Mouse (Mus musculus): Measurements from ENCODE around the gene Nrg4.

Nrg4 gene

DNA sequence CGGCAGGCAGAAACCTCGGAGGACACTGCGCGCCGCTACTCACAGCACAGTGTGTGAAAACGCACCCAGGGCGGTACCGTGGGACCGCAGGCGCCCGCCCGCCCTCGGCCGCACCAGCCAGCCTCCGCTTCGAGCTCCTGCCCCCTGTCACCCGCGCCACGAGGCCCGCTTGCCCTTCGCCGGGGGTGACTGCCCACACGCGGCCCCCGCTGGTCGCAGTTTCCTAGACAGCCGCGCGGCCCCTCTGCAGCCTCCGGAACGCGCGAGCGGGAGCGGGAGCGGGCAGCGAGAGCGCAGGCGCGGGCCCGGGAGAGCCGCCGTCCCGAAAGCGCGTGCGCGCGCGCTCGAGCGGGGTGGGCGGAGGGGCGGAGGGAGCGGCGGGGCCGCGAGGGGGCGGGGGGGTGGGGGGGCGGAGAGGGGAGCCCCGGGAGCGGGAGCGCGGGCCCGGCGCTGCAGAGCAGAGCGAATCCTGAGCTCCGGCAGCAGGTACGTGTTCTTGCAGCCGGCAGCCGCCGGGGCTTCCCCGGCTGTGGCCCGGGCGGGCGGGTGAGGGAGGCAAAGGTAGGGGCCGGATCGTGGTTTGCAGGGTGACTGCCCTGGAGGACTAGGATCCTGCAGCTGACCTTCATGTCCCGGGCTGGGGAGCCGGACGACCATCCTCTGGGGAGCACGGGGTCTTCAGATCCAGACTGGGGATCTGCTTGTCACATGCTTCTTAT is at the start of gene Nrg4, which contains the start of gene Tmem266:
Gene Nrg4 (minus strand): TSS at position 330 of the 719 bp plus-strand sequence.
Gene Tmem266 (plus strand): TSS at position 399 of the 719 bp plus-strand sequence.
- DNase-seq (ENCODE audit: low spot score): peak; percentile 83

DNA sequence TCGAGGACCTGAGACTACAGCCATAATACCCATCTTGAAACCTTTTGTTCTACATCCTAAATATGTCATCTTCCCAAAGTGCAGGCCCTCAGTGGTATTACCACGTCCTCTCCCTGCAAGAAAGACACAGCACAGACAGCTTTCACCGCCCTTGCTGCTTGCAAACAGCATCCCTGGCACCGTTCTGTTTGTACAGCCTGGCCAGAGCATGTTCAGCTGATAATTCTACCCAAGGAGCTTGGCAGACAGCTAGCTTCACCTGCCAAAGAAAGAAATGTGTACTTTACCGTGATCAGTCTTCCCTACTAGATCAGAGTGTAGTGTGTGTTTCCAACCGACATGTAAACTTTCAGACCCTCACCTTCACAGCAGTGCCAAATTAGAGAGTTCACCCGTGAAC is 45.3 kb upstream of the Nrg4 start:
- DNase-seq (ENCODE audit: low spot score): no peak

DNA sequence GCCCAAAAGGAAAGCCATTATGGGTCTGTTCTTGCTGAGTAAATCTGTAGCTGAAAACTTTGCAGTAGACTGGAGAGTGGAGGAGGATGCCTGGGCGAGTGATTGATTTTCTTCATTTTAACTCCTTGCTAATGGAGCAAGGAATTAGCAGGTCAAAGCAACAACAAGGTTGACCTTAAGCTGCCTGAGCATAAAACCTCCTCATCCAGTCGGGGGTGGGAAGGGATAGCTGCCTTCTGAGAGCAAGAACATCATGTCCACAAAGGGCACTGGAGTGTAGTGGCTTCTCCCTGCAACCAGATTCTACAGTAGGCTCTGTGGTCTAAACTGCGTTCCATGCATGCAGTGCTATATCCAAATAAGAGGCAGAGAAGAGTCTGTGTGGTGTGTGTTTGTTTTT is 41.4 kb upstream of the Nrg4 start:
- DNase-seq (ENCODE audit: low spot score): no peak

DNA sequence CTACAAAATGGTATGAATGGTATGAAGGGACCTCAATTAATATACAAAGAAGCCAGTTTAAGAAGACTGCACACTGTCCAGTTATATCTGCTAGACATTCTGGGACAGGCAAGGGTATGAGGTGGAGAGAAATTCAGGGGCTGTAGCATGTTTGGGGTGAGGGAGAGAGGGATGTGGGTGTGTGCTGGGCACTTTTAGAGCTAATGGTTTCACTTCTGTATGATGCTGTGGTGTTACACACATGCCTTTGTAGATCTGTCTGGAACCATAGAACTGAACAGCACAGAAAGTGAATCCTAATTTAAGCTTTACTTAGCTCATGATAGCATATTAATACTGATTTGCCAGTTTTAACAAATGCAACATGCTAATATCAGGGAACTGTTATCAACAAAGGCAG is 37.1 kb upstream of the Nrg4 start:
- DNase-seq (ENCODE audit: low spot score): no peak

DNA sequence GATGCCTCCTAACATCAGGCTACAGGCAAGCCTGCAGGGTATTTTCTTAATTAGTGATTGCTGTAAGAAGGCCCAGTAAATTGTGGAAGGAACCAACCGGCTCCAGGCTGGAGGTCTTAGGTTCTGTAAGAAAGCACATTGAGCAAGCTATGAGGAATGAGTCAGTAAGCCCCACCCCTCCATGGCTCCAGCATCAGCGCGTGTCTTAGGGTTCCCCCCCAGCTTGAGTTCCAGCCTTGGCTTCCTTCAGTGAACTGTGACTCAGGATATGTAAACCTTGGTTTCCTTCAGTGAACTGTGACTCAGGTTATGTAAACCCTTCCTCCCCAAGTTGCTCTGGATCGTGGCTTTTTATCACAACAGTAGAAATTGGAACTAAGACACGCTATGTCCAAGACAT is 35.3 kb upstream of the Nrg4 start:
- no peak for DNase-seq (ENCODE audit: low spot score)

DNA sequence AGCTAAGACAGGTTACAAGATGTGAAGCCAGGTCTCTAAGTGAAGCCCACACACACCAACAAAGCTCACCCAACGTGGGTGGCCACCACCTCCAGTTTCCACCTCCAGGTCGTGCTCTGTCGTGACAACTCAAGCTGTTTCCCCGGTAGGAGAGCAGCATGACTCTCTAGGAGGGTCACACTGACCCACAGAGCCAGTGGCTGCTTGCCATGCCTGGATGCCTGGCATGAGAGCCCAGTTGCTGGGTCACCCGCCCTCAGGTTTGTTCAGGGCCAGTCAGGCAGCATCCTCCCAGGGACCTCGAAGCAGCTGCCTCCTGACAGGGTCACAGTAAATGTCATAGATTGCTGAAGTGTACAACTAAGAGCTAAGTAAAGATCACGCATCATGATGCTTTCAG is 34.2 kb upstream of the Nrg4 start:
- no peak for DNase-seq (ENCODE audit: low spot score)

DNA sequence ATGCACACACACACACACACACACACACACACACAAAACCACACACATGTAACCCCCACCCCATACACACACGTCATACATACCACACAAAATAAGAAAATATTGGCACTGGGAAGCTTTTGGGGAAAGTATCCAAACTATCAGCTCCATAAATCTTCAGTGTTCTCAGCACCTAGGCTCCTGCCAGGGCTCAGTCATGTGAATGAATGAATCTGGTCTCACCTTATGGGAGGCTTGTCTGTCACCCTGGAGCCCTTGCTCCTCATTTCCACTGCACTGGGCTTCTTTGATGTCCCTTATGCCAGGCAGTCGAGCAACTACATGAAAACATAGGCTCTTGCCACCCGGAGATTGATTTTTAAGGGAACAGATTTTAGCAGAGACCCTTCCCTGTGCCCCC is 33.7 kb upstream of the Nrg4 start:
- DNase-seq (ENCODE audit: low spot score): no peak

DNA sequence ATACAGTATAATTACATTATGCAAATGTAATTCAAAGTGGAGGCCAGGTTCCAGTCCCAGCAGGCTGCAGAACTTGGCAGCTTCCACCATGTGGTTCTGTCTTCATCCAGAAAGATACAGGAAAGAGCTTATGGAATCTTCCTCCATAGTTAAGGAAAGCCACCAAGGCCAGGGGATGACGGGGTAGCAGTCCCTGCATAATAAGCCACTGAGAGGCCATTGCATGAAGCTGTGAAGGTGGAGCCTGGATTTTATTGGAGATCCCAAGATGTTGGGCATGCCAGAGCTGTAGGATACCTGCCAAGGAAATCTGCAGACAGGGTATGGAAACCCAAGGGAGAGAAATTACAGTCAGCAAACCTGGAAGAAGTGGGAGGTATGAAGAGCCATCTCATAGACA is 30.5 kb upstream of the Nrg4 start:
- DNase-seq (ENCODE audit: low spot score): no peak

DNA sequence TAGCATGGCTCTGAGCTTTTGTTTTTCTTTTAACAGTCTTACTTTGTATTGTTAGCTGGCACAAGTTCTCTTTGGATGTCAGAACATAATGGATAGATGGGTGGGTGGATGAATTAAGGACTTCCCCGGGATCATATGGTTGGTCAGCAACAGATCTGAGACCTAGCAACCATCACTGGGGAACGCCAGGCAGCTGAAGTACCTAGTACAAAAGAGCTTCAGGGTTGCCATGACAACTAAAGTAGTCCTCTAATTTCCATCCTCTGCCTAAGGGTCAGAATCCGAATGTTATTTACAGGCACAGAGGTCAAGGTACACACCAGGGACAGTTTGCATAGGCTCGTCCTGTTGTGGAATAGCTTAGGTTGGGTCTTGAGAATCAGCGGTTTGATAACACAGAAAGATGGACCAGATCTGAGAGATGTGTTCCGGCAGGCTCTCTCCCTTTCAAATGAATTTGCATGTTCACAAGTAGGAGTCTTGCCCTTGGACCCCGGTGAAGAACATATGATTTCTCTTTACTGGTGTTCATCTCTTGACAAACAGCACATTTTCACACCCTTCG is 28.7 kb upstream of the Nrg4 start:
- no peak for DNase-seq (ENCODE audit: low spot score)

DNA sequence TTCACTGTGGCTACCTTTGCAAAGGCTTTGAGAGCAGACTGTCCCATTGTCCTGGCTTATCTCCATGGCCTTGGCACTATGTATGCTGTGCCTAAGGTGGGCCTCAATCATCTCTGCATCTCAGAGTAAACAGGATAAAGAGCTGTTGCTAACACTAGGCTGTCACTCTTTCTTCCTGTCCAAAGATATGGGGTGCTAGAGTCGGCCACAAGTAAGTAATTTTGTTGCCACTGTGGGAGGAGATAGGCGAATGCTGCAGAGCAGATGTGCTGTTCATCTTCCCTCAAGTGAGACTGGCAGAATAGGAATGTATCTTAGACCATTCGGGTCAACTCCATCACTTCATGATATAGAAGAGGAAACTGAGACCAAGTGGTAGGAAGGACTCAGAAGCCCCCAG is 28.0 kb upstream of the Nrg4 start:
- DNase-seq (ENCODE audit: low spot score): peak; percentile 54

DNA sequence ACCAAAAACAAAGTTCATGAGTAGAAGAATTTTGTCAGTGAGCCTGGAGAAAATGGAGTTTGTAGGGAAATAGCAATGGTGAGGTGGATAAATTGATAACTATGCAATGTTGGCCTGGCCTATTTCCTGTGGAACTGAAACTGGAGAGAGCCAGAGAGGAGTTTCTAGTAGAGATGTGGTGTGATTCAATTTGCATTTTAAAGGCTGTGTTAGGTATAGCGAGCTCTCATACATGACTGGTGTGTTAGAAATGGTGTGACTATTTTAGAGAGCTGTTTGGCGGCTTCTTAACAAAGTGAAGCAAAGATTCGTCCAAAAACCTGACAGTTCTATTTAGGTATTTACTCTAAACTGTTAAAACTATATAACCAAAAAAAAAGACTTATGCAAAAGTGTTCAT is 22.0 kb upstream of the Nrg4 start:
- no peak for DNase-seq (ENCODE audit: low spot score)

DNA sequence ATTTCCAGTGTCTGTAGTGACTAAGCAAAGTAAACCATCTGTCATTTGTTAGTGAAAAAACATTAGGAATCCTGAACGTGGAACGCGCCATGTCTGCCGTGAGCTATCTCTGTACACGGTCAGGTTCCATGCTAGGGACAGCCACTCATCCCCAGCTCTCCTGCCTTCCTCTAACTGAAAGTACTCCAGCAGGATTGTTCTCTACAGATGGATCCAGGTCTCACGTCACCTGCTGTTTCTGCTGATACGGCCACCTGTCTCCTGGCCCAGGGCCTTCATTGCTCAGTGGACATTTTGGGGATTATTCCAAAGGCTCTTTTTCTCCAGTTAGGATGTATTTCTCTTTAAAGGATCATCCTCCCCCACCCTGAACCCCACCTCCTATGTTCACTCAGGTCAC is 18.7 kb upstream of the Nrg4 start:
- no peak for DNase-seq (ENCODE audit: low spot score)

DNA sequence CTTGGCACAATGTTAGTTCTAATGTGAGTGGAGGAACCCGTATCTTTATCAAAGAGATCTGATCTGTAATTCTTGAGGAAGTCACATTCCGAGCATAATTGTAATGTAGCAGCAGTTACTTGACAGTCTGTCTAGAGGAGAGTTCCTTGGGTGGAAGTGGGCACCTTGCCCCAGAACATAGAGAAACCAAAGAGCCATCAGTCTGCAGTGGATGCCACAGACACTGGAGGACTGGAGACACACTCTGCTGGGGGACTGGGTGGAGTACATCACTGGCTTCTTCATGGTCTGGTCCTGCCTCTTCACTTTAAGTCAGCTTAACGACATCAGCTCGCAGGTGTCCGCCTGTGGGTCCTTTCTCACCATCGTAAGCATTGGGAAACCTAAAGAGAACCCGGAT is 17.5 kb upstream of the Nrg4 start:
- no peak for DNase-seq (ENCODE audit: low spot score)

DNA sequence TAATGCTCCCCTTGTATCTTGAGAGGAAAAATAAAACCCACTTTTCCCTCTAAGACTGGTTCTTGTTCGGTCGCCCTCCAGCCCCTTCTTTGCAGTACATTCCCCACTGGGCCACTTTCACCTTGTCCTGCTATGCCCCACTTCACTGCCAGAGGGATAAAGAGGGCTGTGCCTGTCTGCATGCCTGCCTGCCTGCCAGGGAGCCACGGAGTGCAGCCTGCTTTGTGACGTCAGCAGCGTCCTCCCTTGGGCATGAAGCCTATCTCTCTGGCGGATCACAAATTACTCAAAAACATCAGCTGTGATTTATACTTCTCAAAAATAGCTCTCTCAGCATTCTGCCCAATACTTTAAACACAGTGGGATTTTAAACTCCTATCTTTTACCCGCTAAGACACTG is 6.3 kb upstream of the Nrg4 start:
- DNase-seq (ENCODE audit: low spot score): no peak

DNA sequence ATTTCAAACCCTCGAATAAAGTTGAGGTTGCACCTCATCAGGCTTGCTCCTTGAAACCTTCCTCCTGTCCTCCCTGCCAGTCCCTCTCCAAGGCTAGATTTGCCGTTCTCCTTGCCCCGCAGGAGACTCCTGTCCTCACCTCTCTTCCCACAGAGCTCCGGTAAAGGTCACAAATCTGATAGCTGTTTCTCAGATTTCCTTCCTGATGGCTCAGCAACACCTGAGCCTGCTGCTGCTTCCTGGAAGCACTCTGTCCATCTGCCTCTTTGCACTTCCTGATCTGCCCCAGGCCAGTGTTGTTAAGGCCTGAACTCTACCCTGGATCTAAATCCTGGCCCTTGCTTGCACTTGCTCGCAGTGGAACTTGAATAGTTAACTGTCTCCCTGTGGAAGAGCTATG is 5.8 kb upstream of the Nrg4 start:
- DNase-seq (ENCODE audit: low spot score): no peak

DNA sequence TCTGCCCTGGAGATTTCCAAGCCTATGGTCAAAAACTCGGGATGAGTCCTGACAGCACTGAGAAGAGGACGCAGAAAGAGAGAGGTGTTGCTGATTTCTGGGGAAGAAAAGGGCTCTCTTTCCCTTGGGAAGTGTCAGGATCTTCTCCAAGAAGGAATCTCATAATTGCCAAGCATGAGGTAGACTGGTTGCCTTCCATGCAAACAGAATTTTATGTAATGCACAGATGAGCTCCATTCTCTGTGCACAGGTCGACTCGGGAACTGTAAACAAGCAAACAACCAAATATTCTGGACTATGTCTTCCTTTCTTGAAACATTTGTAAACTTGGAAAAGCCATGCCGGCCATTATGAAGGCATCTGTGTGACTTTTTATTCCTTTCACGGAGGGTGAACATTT is 2.8 kb upstream of the Nrg4 start:
- no peak for DNase-seq (ENCODE audit: low spot score)

DNA sequence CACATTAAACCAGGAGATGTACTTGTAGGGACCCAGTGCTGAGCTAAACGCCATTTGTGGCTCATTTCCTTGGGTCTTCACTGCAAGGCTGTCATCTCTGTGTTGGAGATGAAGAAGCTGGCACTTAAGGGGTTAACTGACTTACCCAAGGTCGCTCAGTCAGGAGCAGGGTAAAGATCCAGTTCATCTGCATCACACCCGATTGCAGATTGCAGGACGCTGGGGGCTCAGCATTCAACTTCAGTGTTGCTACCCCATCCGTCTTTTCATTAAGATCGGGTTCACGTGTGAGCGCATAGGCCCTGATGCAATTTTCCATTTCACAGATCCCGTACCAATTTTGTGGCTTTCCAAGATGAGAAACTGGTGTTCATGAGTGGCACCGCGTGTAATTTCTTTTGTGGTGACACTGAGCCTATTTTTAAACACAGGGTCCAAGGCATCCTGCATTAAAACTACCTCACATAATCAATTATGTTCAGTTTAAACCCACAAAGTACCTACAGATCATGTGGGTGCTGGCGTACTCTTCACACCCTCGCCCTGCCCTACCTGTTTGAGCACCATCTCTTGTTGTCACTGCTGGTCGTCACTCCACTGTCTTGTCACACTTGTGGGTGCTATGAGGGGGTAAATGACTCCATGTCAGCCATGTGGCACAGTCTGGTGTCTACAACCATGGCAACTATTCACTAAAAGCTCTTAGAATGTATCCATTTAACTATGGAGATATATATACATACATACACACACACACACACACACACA is 1.7 kb upstream of the Nrg4 start:
- no peak for DNase-seq (ENCODE audit: low spot score)

DNA sequence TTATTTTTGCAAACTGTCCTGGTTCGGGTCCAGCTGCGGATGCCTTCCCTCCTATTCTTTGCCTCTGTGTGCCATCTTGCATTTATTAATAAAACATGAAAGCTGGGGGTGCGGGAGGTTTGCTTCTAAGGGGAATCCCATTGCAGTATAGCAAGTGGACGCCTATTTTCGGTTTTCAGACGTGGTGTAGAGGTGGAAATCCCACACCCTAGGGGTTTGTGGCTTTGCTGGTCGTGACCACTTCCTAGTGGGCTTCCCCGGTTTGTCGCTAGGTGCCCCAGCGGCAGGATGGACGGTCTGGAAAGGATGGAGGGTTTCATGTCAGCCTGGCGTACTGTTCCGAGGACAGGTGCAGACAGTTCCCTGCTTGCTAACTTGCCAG is 581 bp upstream of the Nrg4 start:
- DNase-seq (ENCODE audit: low spot score): no peak

DNA sequence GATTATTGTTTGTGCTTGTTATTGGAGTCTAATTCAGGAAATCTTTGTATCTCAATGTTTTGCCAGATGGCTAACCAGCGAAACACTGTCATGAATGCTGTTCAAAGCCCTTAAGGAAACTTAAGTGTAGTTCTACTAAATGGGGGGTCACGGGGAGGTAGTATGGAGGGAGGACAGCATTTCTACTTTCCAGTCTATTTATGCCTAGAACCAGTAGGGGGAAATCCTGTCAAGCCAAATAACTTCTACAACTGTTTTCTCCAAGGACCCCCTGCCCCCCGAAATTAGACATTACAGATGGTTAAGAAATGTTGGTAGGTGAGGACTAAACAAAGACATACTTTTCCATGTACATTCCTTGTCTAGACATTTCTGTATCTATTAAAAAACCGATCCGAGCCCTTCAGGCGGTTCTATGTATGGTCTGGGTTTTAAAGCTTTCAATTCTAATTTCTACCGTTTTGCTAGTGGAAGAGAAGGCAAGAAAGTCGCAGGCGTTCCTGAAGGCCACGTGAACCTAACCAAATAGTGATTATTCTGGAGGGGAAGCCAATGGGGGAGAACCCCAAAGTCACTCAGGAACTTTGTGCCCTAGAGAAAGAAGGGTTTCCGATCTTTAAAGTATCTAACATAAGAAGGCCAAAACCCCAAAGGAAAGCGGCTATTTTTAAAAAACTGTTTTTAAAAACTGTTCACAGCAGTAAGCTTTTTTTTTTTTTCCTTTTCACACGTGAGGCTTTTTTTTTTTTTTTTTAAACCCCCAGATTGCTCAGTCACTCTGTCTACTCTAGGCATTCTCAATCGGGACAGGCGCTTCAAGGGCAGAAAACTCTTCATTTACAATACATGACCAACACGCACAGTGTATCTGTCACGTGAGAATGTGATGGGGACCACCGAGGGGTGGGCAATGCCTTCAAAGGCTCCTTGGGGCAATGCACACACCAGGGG is 805 bp downstream of the Nrg4 start:
- DNase-seq (ENCODE audit: low spot score): no peak

DNA sequence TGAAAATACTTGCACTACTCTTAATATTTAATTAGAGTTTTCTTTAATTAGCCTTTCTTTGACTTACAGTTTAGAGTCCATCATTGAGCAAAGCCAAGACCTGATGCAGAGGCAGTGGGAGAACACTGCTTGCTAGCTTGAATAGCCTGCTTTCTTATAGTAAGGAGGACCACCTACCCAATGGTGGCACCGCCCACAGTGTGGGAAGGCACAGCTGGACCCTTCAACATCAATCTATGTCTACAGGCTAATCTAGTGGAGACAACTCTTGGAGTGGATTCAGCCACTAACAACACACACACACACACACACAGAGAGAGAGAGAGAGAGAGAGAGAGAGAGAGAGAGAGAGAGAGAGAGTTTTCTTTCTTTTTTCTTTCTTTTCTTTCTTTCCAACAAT is 1.6 kb downstream of the Nrg4 start:
- no peak for DNase-seq (ENCODE audit: low spot score)

DNA sequence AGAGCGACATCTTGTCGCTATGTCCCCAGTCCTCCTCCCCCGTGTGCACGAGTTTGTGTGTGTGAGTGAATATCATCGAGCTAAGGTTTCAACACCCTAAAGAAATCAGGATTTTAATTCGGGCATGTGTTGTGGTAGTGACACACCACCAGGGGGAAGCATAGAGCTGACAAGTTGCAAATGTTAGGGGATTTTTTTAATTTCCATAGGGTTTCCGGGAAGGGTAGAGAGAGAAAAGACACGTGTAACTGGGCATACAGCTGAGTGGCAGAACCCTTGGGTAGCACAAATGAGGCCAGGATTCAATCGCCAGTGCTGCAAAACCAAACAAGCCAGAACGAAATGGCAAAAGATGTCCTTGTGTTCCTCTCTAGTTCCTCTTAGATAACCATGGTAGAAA is 2.1 kb downstream of the Nrg4 start:
- no peak for DNase-seq (ENCODE audit: low spot score)

DNA sequence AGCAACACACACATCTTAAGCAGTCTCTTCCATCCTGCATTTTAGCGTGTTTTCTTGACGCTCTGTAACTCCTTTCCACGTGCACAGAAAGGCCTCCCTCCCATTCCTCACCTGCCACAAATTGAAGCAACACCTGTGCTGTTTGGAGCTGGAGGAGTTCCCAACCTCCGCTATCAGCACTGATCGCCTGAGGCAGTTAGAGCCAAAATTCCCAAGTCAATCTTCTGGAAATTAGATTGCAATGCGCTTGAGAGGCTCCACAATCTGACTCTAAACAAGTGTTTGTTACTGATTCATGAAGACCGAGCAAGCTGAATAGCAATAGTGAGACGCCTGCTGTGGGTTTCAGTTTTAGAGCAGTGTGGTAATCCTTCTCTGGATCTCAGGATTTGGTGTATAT is 2.6 kb downstream of the Nrg4 start:
- no peak for DNase-seq (ENCODE audit: low spot score)
